Mouse (Mus musculus) stomach, embryonic 15.5 days (tissue): Measurements from ENCODE around the gene Lamc2. TPM values are rescaled to one million over a fixed set of nuclear protein-coding genes. Genes with fewer than 3 reads are reported as not detected.

Experiments used
- ATAC-seq: fragments of 200-750 bp; cut with Nextera tagmentation; 2 replicates; pipeline ENCODE4 v1.8.0; 2017; ENCODE audit warnings: low read depth, moderate number of reproducible peaks, moderate TSS enrichment; ENCODE audit not compliant: insufficient read depth, low FRiP score
- H3K27ac ChIP-seq: fragments of 300-500 bp; sonication (generic); 2 replicates; pipeline ENCODE4 v1.5.1; 2015; ENCODE audit warnings: mild to moderate bottlenecking, inconsistent platforms
- H3K27me3 ChIP-seq: fragments of 300-500 bp; sonication (generic); replicated peaks from 2 replicates; pipeline ENCODE4 v1.6.1; 2015; ENCODE audit warnings: inconsistent platforms
- H3K36me3 ChIP-seq: fragments of 300-500 bp; sonication (generic); 2 replicates; pipeline ENCODE4 v1.6.1; 2015; ENCODE audit warnings: inconsistent platforms
- H3K4me1 ChIP-seq: fragments of 300-500 bp; sonication (generic); 2 replicates; pipeline ENCODE4 v1.6.1; 2015; ENCODE audit warnings: inconsistent platforms
- H3K4me2 ChIP-seq: fragments of 300-500 bp; sonication (generic); 2 replicates; pipeline ENCODE4 v1.6.1; 2015; ENCODE audit warnings: mild to moderate bottlenecking, inconsistent platforms
- H3K4me3 ChIP-seq: fragments of 300-500 bp; sonication (generic); replicated peaks from 2 replicates; pipeline ENCODE4 v1.5.1; 2015; ENCODE audit warnings: inconsistent platforms
- H3K9ac ChIP-seq: fragments of 300-500 bp; sonication (generic); 2 replicates; pipeline ENCODE4 v1.6.1; 2015; ENCODE audit warnings: inconsistent platforms
- H3K9me3 ChIP-seq: fragments of 300-500 bp; sonication (generic); 2 replicates; pipeline ENCODE4 v1.6.1; 2016; ENCODE audit warnings: inconsistent platforms
- WGBS: fragments of 180-500 bp; shearing (Covaris S2); methylation state at CpG from one replicate; pipeline ENCODE4 v1.1.7; 2015; 5-methylcytosine and 5-hydroxymethylcytosine counted together
- polyA plus RNA-seq: library from polyadenylated mRNA; unstranded; fragments of >200 nt; fragmentation: Nextera tagmentation; extraction: Ambion mirVana; gene quantifications from 2 replicates; pipeline ENCODE4 v1.2.1, GENCODE M21; 2015

The Lamc2 gene
- polyA plus RNA-seq, 1 experiment from 2014 or later, result 13.4 TPM

DNA sequence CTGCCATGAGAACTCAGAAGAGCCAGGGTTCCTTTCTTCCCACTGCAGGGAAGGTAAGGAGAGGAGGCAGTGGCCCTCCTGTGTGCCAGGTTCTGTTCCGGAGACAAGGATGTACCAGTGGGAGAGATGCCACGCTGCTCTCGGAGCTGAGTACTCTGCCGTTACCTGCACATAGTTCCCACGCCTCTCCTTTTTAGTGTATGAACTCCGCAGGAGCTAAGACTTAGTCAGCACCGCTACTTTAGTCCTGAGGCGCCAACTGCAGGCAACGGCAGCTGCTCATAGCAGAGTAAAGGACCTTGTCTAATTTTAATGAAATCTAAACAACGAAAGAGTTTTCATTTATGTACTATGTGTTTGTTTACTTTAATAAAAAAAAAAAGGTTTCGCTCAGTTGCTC lies 46.0 kb downstream of the Lamc2 start:
- Histone ChIP-seq H3K4me1 (peaks cover 13% of the 10 kb centered on the region), H3K9ac (no peak overlapping the region), H3K4me3 (no peak overlapping the region), H3K27ac (no peak overlapping the region; the same call in 1 of the 2 replicates), H3K36me3 (no peaks in the 10 kb centered on the region), H3K9me3 (no peaks in the 10 kb centered on the region), H3K4me2 (no peak overlapping the region), H3K27me3 (no peaks in the 10 kb centered on the region)
- ATAC-seq, result no peak
- 63% methylated on average over 11 of the region's 11 CpGs for WGBS

DNA sequence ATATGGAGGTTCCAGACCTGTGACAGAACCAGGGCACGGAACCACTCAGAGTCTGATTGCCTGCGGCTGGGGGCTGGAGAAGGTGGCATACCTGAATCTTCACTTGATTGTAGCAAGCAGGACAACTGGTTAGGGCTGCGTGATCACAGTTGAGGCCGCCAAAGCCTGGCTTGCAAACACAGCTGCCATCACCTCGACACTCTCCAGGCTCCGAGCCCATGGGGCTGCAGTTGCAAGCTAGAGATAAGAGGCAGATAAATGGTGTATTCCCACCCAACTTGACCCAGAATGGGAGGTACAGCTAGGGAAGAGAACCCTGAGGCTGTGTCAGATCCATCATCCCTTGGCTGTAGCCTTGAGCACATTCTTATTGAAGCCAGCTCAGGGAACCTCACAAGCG lies 46.6 kb downstream of the Lamc2 start:
- H3K36me3 ChIP-seq, result no peaks in the 10 kb centered on the region
- H3K4me3 ChIP-seq, result no peak overlapping the region
- no peaks in the 10 kb centered on the region for H3K27me3 ChIP-seq
- 57% methylated on average over 7 of the region's 7 CpGs for WGBS
- peaks cover 13% of the 10 kb centered on the region for H3K4me1 ChIP-seq
- no peak overlapping the region for H3K4me2 ChIP-seq
- H3K9me3 ChIP-seq, result no peaks in the 10 kb centered on the region
- no peak for ATAC-seq
- no peak overlapping the region for H3K9ac ChIP-seq
- no peak overlapping the region for H3K27ac ChIP-seq

DNA sequence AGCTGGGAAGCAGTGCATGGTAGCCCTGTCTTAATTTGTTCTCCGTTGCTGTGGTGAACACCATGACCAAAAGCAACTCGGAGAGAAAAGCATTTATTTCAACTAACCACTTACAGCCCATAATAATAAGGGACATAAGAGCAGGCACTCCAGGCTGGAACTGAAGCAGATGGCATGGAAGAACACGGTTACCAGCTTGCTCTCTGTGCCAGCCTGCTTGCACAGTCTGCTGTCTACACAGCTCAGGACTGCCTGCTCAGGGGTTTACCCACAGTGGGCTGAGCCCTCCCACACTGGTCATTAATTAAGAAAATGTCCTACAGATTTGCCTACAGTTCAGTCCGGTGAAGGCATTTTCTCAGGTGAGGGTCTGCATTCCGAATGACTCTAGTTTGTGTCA lies 47.8 kb downstream of the Lamc2 start:
- Histone ChIP-seq H3K27ac (no peak overlapping the region), H3K4me1 (peaks cover 13% of the 10 kb centered on the region), H3K36me3 (no peaks in the 10 kb centered on the region), H3K9me3 (no peaks in the 10 kb centered on the region), H3K27me3 (no peaks in the 10 kb centered on the region), H3K9ac (no peak overlapping the region), H3K4me3 (no peak overlapping the region), H3K4me2 (no peak overlapping the region)
- no peak for ATAC-seq
- 66% methylated on average over 5 of the region's 5 CpGs for WGBS

DNA sequence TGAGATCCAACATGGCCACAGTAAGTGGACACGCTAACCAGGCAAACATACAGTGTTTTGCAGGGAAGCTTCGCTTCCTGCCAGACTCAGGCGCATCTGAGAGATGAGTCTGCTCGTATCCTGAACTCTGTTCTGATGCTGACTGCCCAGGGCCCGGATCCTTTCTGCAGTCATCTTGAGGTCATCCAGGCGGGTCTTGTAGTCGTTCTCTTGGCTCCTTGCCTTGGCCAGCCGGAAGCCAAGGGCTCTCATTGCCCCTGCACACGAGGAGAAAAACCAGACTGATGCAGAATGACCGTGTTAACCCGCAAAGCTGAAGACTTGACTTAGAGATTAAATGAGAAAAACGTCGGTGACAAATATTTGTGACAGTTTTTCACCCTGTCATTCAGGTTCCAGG lies 49.6 kb downstream of the Lamc2 start:
- Histone ChIP-seq H3K36me3 (no peaks in the 10 kb centered on the region), H3K4me2 (no peak overlapping the region), H3K4me1 (peaks cover 17% of the 10 kb centered on the region), H3K9ac (no peak overlapping the region), H3K27me3 (no peaks in the 10 kb centered on the region), H3K27ac (no peak overlapping the region), H3K9me3 (no peaks in the 10 kb centered on the region), H3K4me3 (no peak overlapping the region)
- ATAC-seq, result no peak
- 67% methylated on average over 13 of the region's 13 CpGs for WGBS

DNA sequence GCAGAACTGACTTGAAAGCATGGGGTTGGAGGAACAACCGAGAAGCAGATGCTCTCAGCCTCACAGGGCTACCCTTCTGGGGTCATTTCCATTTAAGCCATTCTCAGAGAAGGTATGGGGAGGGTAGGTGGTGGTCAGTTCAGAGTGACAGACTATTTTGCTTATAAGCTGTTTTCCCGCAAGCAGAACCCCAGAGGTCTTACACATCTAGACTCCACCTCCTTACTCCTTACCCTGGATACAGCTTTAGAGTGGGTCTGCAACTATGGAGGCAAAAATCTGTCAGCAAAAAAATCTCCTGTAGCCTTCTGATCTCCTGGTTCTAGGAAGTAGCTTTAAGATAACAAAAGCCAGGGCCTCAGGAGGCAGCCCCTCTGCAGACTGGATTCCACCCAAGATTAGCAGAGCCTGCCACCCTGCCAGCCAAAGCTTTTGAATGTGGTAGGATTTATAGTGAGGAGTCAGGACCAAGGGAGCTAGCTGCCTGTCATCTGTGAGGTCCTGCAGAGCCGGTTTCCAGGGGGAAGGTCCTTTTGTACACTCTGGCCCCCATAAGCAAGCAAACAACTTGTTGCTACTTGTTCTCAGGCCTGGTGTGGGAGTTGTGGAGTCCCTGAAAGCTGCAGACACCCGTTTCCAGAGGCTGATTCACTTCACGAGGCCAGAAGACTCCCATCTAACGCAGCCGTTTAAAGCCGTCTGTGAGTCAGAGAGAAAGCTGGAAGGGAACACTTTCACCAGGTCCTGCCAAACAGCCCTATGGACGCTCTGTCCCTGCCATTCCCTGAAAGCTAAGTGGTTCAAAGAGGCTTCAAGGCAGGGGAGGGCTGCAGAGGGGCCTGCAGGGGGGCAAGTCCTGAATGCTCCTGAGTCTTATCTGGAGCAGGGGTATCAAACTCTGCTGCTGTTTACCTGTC lies 52.1 kb downstream of the Lamc2 start:
- Histone ChIP-seq H3K27me3 (no peaks in the 10 kb centered on the region), H3K4me1 (peaks cover 11% of the 10 kb centered on the region; the same call in 1 of the 2 replicates), H3K9me3 (no peaks in the 10 kb centered on the region), H3K9ac (no peak overlapping the region), H3K36me3 (no peaks in the 10 kb centered on the region), H3K27ac (peak overlapping the region; percentile 81), H3K4me3 (no peak overlapping the region), H3K4me2 (peak overlapping the region; percentile 14; the same call in 1 of the 2 replicates)
- ATAC-seq, result peak; percentile 67
- WGBS, result 16% methylated on average over 9 of the region's 9 CpGs

DNA sequence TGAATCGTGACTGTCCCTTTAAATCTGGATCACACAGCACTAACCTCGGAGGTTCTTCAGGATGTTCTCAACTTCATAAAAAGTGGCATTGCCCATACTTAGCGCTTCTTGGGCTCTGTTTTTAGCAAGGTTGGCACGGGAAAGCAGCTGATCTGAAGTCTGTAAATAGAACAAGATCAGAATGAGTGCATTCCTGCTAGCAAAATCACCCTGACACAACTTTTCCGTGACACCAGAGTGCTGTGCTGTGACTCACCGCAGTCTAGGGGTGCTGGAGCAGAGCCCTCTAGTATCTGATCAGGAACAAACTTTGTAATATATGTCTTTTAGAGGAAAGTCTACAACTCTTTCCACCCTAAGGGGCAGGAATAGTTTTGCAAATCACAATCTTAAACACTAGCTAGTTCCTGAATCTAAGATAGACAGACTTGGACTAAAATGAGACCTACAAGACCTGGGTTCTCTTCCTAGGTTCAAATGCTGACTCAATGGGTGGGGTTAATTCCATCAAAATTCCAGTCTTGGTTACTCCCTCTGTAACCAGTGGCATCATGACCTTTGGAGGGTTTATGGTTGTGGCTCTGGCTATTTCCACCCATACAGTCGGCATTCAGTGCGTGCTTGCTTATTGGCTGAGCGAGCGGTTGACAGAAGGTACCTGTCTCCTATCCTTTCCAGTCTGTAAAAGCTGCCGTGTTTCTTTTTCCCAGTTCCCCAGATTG lies 56.1 kb downstream of the Lamc2 start:
- no peaks in the 10 kb centered on the region for H3K36me3 ChIP-seq
- no peak overlapping the region for H3K4me3 ChIP-seq
- no peaks in the 10 kb centered on the region for H3K27me3 ChIP-seq
- H3K9ac ChIP-seq, result no peak overlapping the region
- 79% methylated on average over 11 of the region's 11 CpGs for WGBS
- H3K4me1 ChIP-seq, result peaks cover 11% of the 10 kb centered on the region; the same call in 1 of the 2 replicates
- 0 out of 2 replicates have a peak overlapping the region, but pooled peaks have one; percentile 40 for H3K27ac ChIP-seq
- no peaks in the 10 kb centered on the region for H3K9me3 ChIP-seq
- no peak overlapping the region for H3K4me2 ChIP-seq
- ATAC-seq, result no peak

DNA sequence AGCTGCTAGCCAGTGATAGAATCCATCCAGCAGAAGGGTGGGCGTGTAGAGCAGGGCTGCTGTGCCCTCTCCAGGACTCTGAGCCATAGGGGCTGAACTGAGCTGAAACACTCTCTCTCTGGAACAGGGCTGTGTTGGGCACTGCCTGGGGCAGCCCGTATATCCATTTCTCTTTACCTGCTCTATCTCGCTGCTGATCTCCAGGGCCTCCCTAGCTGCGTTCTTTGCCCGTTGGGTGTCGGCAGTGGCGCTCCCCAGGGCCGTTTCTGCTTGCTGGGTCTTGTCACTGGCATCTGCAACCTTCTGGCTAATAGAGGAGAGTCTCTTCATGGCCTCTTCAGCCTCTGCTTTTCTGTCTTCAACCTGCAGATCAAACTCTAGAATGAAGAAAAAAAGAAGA lies 57.5 kb downstream of the Lamc2 start:
- WGBS, result 66% methylated on average over 8 of the region's 8 CpGs

DNA sequence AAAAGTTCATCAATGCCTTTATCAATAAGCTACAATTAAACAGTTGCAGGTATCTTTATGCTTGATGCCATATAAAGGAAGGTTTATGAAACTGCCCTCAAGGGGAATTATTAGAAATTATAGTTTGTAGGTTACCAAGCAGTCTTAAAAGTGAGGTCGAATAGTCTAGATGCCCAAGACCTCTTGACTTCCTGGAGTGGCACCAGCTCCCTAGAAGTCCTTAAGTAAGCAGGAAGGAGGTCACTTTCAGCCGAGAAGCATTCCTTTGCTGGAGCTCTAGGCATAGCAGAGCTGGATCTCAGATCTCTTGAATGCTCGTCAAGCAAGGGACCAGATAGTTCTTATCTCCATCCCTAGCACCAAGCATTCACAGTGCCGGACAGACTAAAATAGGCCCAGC lies 58.6 kb downstream of the Lamc2 start:
- WGBS, result 77% methylated on average over 4 of the region's 4 CpGs
- Histone ChIP-seq H3K27ac (peak overlapping the region; percentile 5; the same call in 1 of the 2 replicates), H3K27me3 (no peaks in the 10 kb centered on the region), H3K9me3 (no peaks in the 10 kb centered on the region), H3K4me3 (no peak overlapping the region), H3K9ac (no peak overlapping the region), H3K4me1 (peaks cover 8% of the 10 kb centered on the region; the same call in 1 of the 2 replicates), H3K36me3 (no peaks in the 10 kb centered on the region), H3K4me2 (no peak overlapping the region)
- ATAC-seq, result no peak

More for the DNA sequence above, 57.5 kb downstream of the Lamc2 start:
- Histone ChIP-seq H3K9ac (no peak overlapping the region), H3K36me3 (no peaks in the 10 kb centered on the region), H3K4me2 (no peak overlapping the region), H3K27ac (peak overlapping the region; percentile 48; the same call in 1 of the 2 replicates), H3K4me3 (no peak overlapping the region), H3K9me3 (no peaks in the 10 kb centered on the region), H3K27me3 (no peaks in the 10 kb centered on the region), H3K4me1 (peaks cover 11% of the 10 kb centered on the region; the same call in 1 of the 2 replicates)
- ATAC-seq, result no peak

DNA sequence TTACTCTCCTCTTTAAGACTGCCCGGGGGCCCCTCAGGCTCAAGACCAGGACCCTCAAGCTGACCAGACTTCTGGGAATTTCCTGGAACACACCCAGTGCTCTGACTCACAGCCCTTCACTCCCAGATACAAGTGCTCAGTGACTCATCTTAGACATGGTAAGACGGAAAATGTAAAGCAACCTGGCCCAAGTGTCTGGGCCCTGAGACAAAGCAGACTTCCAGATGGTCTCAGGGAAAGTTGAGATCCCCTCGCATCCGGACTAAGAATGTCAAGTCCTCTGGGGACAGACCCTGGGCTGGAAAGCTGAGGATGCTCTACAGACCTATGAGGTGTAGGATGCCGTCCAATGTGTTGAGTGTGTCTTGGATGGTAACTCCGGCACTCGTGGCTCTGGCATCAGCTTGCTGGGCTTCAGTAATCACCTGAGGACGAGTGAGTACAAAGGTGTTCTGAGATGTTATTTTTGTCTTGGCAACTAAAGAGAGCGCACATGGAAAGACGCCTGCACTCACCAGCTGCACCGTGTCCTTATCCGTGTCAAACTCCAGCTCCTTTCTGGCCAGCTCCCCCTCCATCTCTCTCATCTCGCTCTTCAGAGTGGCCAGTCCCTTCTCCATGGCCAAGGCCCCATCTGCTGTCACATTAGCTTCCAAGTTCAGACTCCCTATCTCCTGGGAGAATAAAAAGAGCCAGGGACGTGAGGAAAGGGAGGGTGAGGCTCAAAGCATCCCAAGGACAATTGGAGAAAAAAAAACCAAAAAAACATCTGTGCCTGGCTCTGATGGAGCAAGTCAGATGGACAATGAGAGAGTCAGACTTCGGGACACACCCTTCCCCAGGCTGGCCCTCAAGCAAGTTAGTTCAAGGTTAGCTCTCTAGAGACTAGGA lies 59.5 kb downstream of the Lamc2 start:
- no peaks in the 10 kb centered on the region for H3K36me3 ChIP-seq
- peak; percentile 63; the same call in 1 of the 2 replicates for ATAC-seq
- peak overlapping the region; percentile 52 for H3K27ac ChIP-seq
- H3K4me3 ChIP-seq, result no peak overlapping the region
- no peaks in the 10 kb centered on the region for H3K9me3 ChIP-seq
- no peak overlapping the region for H3K9ac ChIP-seq
- H3K27me3 ChIP-seq, result no peaks in the 10 kb centered on the region
- no peak overlapping the region for H3K4me2 ChIP-seq
- WGBS, result 61% methylated on average over 15 of the region's 15 CpGs
- H3K4me1 ChIP-seq, result peaks cover 7% of the 10 kb centered on the region; the same call in 1 of the 2 replicates

DNA sequence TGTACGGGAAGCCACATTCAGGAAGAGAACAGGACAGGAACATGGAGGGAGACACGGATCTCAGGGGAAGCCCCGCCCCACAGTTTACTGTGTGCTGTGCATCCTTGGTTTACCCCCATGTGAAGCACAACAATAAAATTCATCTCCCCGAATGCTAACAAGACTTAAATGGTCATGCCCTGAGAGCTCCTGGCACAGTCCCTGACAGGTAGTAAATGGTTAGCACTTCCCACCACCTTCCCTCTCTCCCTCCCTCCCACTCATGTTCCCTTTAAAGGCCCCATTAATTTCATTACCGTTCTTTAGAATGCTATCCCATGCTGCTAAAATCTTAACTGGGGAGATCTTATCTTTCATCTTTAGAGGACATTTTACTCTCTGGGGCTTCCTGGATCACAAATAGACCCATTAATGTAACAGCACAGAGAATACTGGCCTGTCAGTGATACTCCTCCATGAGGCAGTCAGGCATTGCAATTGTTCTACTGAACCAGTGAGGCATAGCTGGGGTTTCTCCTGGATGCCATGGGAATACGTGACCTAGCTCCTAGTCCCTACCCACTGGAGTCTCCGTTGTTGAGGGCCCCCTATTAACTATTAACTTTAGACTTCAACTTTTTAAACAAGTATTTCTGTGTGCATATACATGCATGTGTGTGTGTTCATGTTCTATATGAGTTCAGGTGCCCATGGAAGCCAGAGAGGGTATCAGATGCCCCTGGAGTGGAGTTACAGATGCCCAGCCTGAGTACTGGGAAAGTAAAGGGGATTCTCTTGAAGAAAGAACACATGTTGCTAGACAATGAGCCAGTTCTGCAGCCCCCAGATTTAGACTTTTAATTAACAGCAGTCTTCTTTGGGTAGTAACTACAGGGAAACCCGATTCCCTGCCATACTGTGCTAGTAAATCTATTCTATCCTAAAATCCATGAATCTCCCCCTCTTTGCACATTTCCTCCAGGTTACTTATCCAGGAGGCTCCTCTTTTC lies 60.7 kb downstream of the Lamc2 start:
- Histone ChIP-seq H3K27me3 (no peaks in the 10 kb centered on the region), H3K9me3 (no peaks in the 10 kb centered on the region), H3K4me2 (no peak overlapping the region), H3K36me3 (no peaks in the 10 kb centered on the region), H3K4me1 (peaks cover 2% of the 10 kb centered on the region; the same call in 1 of the 2 replicates), H3K9ac (no peak overlapping the region), H3K27ac (peak overlapping the region; percentile 52; the same call in 1 of the 2 replicates), H3K4me3 (no peak overlapping the region)
- no peak for ATAC-seq
- WGBS, result 75% methylated on average over 8 of the region's 8 CpGs
